Mouse (Mus musculus) CH12.LX (cell line): Measurements from ENCODE around the gene Gif. TPM values are rescaled to one million over a fixed set of nuclear protein-coding genes. Genes with fewer than 3 reads are reported as not detected.

Experiments
- DNase-seq: peaks from one replicate; pipeline ENCODE4 v3.0.0-alpha.2; 2013; ENCODE audit errors: extremely low read depth
- H3K27ac ChIP-seq: 2 replicates; pipeline ENCODE4 v1.5.1; 2012; ENCODE audit warnings: low read depth, mild to moderate bottlenecking, control low read depth, moderate library complexity; ENCODE audit not compliant: insufficient read depth
- H3K27me3 ChIP-seq: replicated peaks from 2 replicates; pipeline ENCODE3; 2012; ENCODE audit warnings: inconsistent platforms
- H3K36me3 ChIP-seq, 2 experiments: replicated peaks in 1 of 2; 2 replicates each; pipeline versions ENCODE3 to v1.6.1; 2012; ENCODE audit warnings: inconsistent platforms in 1 of 2, low read length in 1 of 2, mild to moderate bottlenecking in 1 of 2, mixed read lengths in 1 of 2, moderate library complexity in 1 of 2; ENCODE audit not compliant: control insufficient read depth in 1 of 2, insufficient read depth in 1 of 2
- H3K4me1 ChIP-seq, 2 experiments: 2 replicates each; pipeline ENCODE4 v1.6.1; 2012; ENCODE audit warnings: inconsistent platforms in 1 of 2, moderate library complexity in 1 of 2; ENCODE audit not compliant: insufficient read depth in 2 of 2, control insufficient read depth in 1 of 2
- H3K4me2 ChIP-seq: 2 replicates; pipeline ENCODE4 v1.6.1; 2012; ENCODE audit warnings: low read depth, mild to moderate bottlenecking, control low read depth; ENCODE audit not compliant: poor library complexity, insufficient read depth, severe bottlenecking
- H3K4me3 ChIP-seq, 3 experiments: fragments of 150-350 bp in 1 of 3; sonication (generic) in 1 of 3; replicated peaks in 1 of 3; 2 replicates each; pipeline versions ENCODE3 to v1.5.1; 2011 to 2012; ENCODE audit warnings: low read depth in 2 of 3, low read length in 2 of 3, mild to moderate bottlenecking in 2 of 3, moderate library complexity in 2 of 3, control low read depth in 1 of 3, improper control_type of control experiment in 1 of 3, inconsistent platforms in 1 of 3, mixed read lengths in 1 of 3; ENCODE audit not compliant: poor library complexity in 1 of 3
- H3K79me2 ChIP-seq: replicated peaks from 2 replicates; pipeline ENCODE4 v1.6.1; 2012; ENCODE audit warnings: mild to moderate bottlenecking, moderate library complexity; ENCODE audit not compliant: control insufficient read depth, poor library complexity, insufficient read depth, severe bottlenecking; ENCODE audit errors: extremely low read depth
- H3K9ac ChIP-seq: 2 replicates; pipeline ENCODE4 v1.6.1; 2012; ENCODE audit warnings: low read depth, mild to moderate bottlenecking, control low read depth, moderate library complexity; ENCODE audit not compliant: insufficient read depth
- H3K9me3 ChIP-seq: replicated peaks from 2 replicates; pipeline ENCODE3; 2012; ENCODE audit warnings: low read length, inconsistent platforms, mixed read lengths
- CHD2 ChIP-seq: IDR thresholded peaks from 2 replicates; pipeline ENCODE4 v1.6.1; 2011; ENCODE audit warnings: low read length, improper control_type of control experiment
- ELF1 ChIP-seq: IDR thresholded peaks from 2 replicates; pipeline ENCODE4 v1.6.1; 2014; ENCODE audit warnings: low read depth, mild to moderate bottlenecking, inconsistent platforms, low read length, improper control_type of control experiment
- HCFC1 ChIP-seq: IDR thresholded peaks from 2 replicates; pipeline ENCODE4 v1.6.1; 2012; ENCODE audit warnings: low read depth, mild to moderate bottlenecking, inconsistent platforms, low read length, improper control_type of control experiment
- MAFK ChIP-seq: IDR thresholded peaks from 2 replicates; pipeline ENCODE4 v1.6.1; 2011; ENCODE audit warnings: low read length, improper control_type of control experiment; ENCODE audit not compliant: insufficient replicate concordance
- MAZ ChIP-seq: IDR thresholded peaks from 2 replicates; pipeline ENCODE4 v1.6.1; 2012; ENCODE audit warnings: low read depth, mild to moderate bottlenecking, inconsistent platforms, low read length, improper control_type of control experiment, moderate library complexity
- MXI1 ChIP-seq: IDR thresholded peaks from 2 replicates; pipeline ENCODE4 v1.6.1; 2011; ENCODE audit warnings: mild to moderate bottlenecking, low read depth, low read length, improper control_type of control experiment
- MYC ChIP-seq: IDR thresholded peaks from 2 replicates; pipeline ENCODE4 v1.6.1; 2011; ENCODE audit warnings: low read depth, mild to moderate bottlenecking, improper control_type of control experiment, low read length
- NELFE ChIP-seq: IDR thresholded peaks from 2 replicates; pipeline ENCODE4 v1.6.1; 2011; ENCODE audit warnings: low read depth, low read length, improper control_type of control experiment
- NRF1 ChIP-seq: IDR thresholded peaks from 2 replicates; pipeline ENCODE4 v1.6.1; 2014; ENCODE audit warnings: low read depth, mild to moderate bottlenecking, inconsistent platforms, low read length, improper control_type of control experiment, moderate library complexity
- PAX5 ChIP-seq: IDR thresholded peaks from 2 replicates; pipeline ENCODE4 v1.6.1; 2012; ENCODE audit warnings: low read length, inconsistent platforms, mixed read lengths
- POLR2AphosphoS2 ChIP-seq: IDR thresholded peaks from 2 replicates; pipeline ENCODE4 v1.6.1; 2011; ENCODE audit warnings: low read depth, low read length, improper control_type of control experiment
- RCOR1 ChIP-seq: conservative IDR thresholded peaks from 2 replicates; pipeline ENCODE4 v1.6.1; 2012; ENCODE audit warnings: low read depth, mild to moderate bottlenecking, inconsistent platforms, low read length, improper control_type of control experiment
- TBP ChIP-seq: conservative IDR thresholded peaks from 2 replicates; pipeline ENCODE4 v1.6.1; 2011; ENCODE audit warnings: low read depth, low read length, improper control_type of control experiment
- ZKSCAN1 ChIP-seq: IDR thresholded peaks from 2 replicates; pipeline ENCODE4 v1.6.1; 2012; ENCODE audit warnings: low read depth, inconsistent platforms, low read length, improper control_type of control experiment, borderline replicate concordance
- ZMIZ1 ChIP-seq: IDR thresholded peaks from 2 replicates; pipeline ENCODE4 v1.6.1; 2012; ENCODE audit warnings: low read depth, mild to moderate bottlenecking, inconsistent platforms, low read length, improper control_type of control experiment
- ZNF384 ChIP-seq: IDR thresholded peaks from 2 replicates; pipeline ENCODE4 v1.6.1; 2012; ENCODE audit warnings: low read depth, low read length, improper control_type of control experiment, inconsistent platforms
- dilution Hi-C: fragments of 300-500 bp; cut with MboI; formaldehyde crosslinking; loops from 2 replicates; pipeline ENCODE4 v1.14.3; 2020; ENCODE audit warnings: low sequenced_read_pairs; ENCODE audit not compliant: extremely low pct_unique_long_range_greater_than_20kb, extremely low pct_ligation_motif_present
- in situ Hi-C: fragments of 300-500 bp; cut with MboI; formaldehyde crosslinking; loops from 3 replicates; pipeline ENCODE4 v1.14.3; 2019; ENCODE audit warnings: low sequenced_read_pairs, low pct_ligation_motif_present, low pct_unique_long_range_greater_than_20kb, mixed read lengths
- polyA plus RNA-seq: library from polyadenylated mRNA; unstranded; fragments of >175 nt; gene quantifications from 2 replicates; pipeline ENCODE4 v1.2.1, GENCODE M21; 2012; ENCODE audit warnings: low read depth; ENCODE audit not compliant: insufficient read length
- total RNA-seq, 2 experiments: library from RNA; depleted of rRNA; stranded (reverse); fragments of 300-350 nt in 1 of 2; fragments of >200 nt in 1 of 2; gene quantifications; 2 replicates each; pipeline ENCODE4 v1.2.3; 2012 to 2014

The Gif gene
- total and polyA plus RNA-seq, 3 experiments = 0.21 to 0.28 (median 0.24) TPM

- Histone ChIP-seq H3K27ac (no peak overlapping the region), H3K9ac (no peak overlapping the region), H3K79me2 (no peaks in the 10 kb centered on the region), H3K4me1 (no peaks in the 10 kb centered on the region; a peak in 1 of 4 replicates), H3K36me3 (no peaks in the 10 kb centered on the region), H3K4me2 (no peak overlapping the region), H3K9me3 (no peaks in the 10 kb centered on the region), H3K27me3 (no peaks in the 10 kb centered on the region), H3K4me3 (no peak overlapping the region)
- DNase-seq = no peak
- TF ChIP-seq PAX5 (no peak), CHD2 (no peak), ZNF384 (no peak), NRF1 (no peak), MXI1 (no peak), ELF1 (no peak)
- in situ Hi-C loops = no loop called here
- dilution Hi-C loops = no loop called here
These were observed 57.1 kb downstream of the Gif start for GRCm38 (mm10) chr19:11804423-11804822.

GRCm38 (mm10) chr19:11807251-11807650 lies 59.9 kb downstream of the Gif start:
- no peaks in the 10 kb centered on the region for H3K27me3 ChIP-seq
- no peak overlapping the region for H3K4me2 ChIP-seq
- H3K4me1 ChIP-seq = no peaks in the 10 kb centered on the region
- H3K9ac ChIP-seq = no peak overlapping the region
- no peak for DNase-seq
- in situ Hi-C loops = no loop called here
- no peaks in the 10 kb centered on the region for H3K9me3 ChIP-seq
- no peak overlapping the region for H3K4me3 ChIP-seq
- no peak for TF ChIP-seq MYC
- no peak for TF ChIP-seq RCOR1
- TF ChIP-seq MAZ = no peak
- TF ChIP-seq NELFE = no peak
- no peak overlapping the region for H3K27ac ChIP-seq
- dilution Hi-C loops = no loop called here
- H3K36me3 ChIP-seq = no peaks in the 10 kb centered on the region
- no peaks in the 10 kb centered on the region for H3K79me2 ChIP-seq

- H3K27me3 ChIP-seq = no peaks in the 10 kb centered on the region
- H3K4me2 ChIP-seq = no peak overlapping the region
- H3K4me1 ChIP-seq = no peaks in the 10 kb centered on the region
- dilution Hi-C loops (no loop called here), in situ Hi-C loops (no loop called here)
- DNase-seq = no peak
- no peaks in the 10 kb centered on the region for H3K79me2 ChIP-seq
- TF ChIP-seq HCFC1 (no peak), MAFK (no peak), POLR2AphosphoS2 (no peak), MXI1 (no peak), ZMIZ1 (no peak), ZKSCAN1 (no peak), ZNF384 (no peak), TBP (no peak)
- H3K36me3 ChIP-seq = no peaks in the 10 kb centered on the region
- no peak overlapping the region for H3K4me3 ChIP-seq
- H3K9ac ChIP-seq = no peak overlapping the region
- H3K9me3 ChIP-seq = no peaks in the 10 kb centered on the region
- no peak overlapping the region for H3K27ac ChIP-seq
These were observed 60.5 kb downstream of the Gif start for GRCm38 (mm10) chr19:11807822-11808221.
